Mouse (Mus musculus): ENCODE results near the gene Pip4k2a. TPM values are rescaled to one million over a fixed set of nuclear protein-coding genes. Genes with fewer than 3 reads are reported as not detected.

The Pip4k2a gene
- total RNA-seq (2023; ENCODE audit: inconsistent age): 80.0 to 102 TPM (median 89.0 TPM) in 4 replicates

DNA sequence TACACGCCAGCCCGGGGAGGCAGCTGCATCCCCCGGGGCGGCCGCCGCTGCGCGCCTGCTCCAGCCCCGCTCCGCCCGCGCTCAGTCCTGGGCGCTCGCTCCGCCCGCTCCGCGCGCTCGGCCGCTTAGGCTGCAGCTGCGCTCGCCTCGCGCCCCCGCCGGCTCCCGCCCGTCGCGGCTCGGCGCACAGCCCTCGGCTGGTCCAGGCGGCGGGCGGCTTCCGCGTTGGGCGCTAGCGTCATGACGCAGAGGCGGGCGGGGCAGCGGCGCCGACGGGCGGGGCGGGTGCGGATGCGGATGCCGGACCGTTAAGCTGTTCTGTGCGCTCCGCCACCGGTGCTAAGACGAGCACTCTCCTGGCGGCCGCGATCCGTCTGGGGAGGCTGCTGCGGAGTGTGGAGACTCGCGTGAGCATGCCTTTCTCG lies at the start of gene Pip4k2a, which contains the start of gene 4930426L09Rik:
Gene Pip4k2a, minus strand, starts transcription at position 73 of the 425 bp plus-strand sequence.
Gene 4930426L09Rik, plus strand, starts transcription at position 290 of the 425 bp plus-strand sequence.

Other genes with a start within 250 kb of the Pip4k2a start
- gene 4930426L09Rik, start 217 bp upstream of the Pip4k2a start, total RNA-seq (2023; ENCODE audit: inconsistent age): 0.69 to 1.5 TPM (median 1.1 TPM) in 4 replicates
- gene Armc3, start 201.2 kb upstream of the Pip4k2a start, total RNA-seq (2023; ENCODE audit: inconsistent age): 2.0 to 3.4 TPM (median 2.3 TPM) in 4 replicates

Data from B cell, adult (primary cell).